Comparison of ENCODE assay signal across 8 mouse cellular contexts in genomic region chr6:91728939-91729619, GRCm38 (mm10). TPM values are rescaled to one million over a fixed set of nuclear protein-coding genes. Genes with fewer than 3 reads are reported as not detected.
DNase-seq lines count a peak whose midpoint lies in the region; ATAC-seq and TF ChIP-seq lines count a peak whose summit lies in the region.

No protein-coding gene starts in this region.

- no peak overlapping the region for H3K4me3 ChIP-seq in kidney, postnatal 0 days (replicated peaks; ENCODE audit: low read depth, low read length)
- no peak overlapping the region for H3K4me3 ChIP-seq in forebrain, embryonic 11.5 days (ENCODE audit: low read depth, low read length)
- no peak overlapping the region for H3K4me3 ChIP-seq in intestine, embryonic 14.5 days (ENCODE audit: low read depth, low read length)
- no peak overlapping the region for H3K4me3 ChIP-seq in neural tube, embryonic 12.5 days

- peak overlapping the region; percentile 54 for H3K27ac ChIP-seq in kidney, postnatal 0 days
- no peak overlapping the region for H3K27ac ChIP-seq in forebrain, embryonic 11.5 days (ENCODE audit: low read depth, low read length)
- peak overlapping the region; percentile 82 for H3K27ac ChIP-seq in intestine, embryonic 14.5 days (ENCODE audit: low read depth)
- peak overlapping the region; percentile 47; the same call in 1 of the 2 replicates for H3K27ac ChIP-seq in neural tube, embryonic 12.5 days

- H3K9me3 ChIP-seq in kidney, postnatal 0 days (replicated peaks; ENCODE audit: low read length), result no peaks in the 10 kb centered on the region
- no peaks in the 10 kb centered on the region for H3K9me3 ChIP-seq in forebrain, embryonic 11.5 days (ENCODE audit: control insufficient read depth, low read length)
- H3K9me3 ChIP-seq in intestine, embryonic 14.5 days (ENCODE audit: control insufficient read depth, low read length), result no peaks in the 10 kb centered on the region
- no peaks in the 10 kb centered on the region for H3K9me3 ChIP-seq in neural tube, embryonic 12.5 days

- H3K4me2 ChIP-seq in kidney, postnatal 0 days (ENCODE audit: low read length), result no peak overlapping the region
- H3K4me2 ChIP-seq in forebrain, embryonic 11.5 days (ENCODE audit: low read depth, low read length, severe bottlenecking), result no peak overlapping the region
- no peak overlapping the region for H3K4me2 ChIP-seq in intestine, embryonic 14.5 days (ENCODE audit: low read length)
- H3K4me2 ChIP-seq in neural tube, embryonic 12.5 days (replicated peaks), result peak overlapping the region; percentile 14; the same call in 1 of the 2 replicates

- peaks cover 54% of the 10 kb centered on the region for H3K36me3 ChIP-seq in kidney, postnatal 0 days (ENCODE audit: insufficient read depth, low read length)
- H3K36me3 ChIP-seq in forebrain, embryonic 11.5 days (ENCODE audit: control insufficient read depth, insufficient read depth, low read length), result no peaks in the 10 kb centered on the region; the same call in 1 of the 2 replicates
- H3K36me3 ChIP-seq in intestine, embryonic 14.5 days (ENCODE audit: control insufficient read depth, insufficient read depth, low read length), result peaks cover 69% of the 10 kb centered on the region
- H3K36me3 ChIP-seq in neural tube, embryonic 12.5 days, result peaks cover 53% of the 10 kb centered on the region

- no peak for DNase-seq in kidney, postnatal 0 days (ENCODE audit: low spot score)
- DNase-seq in kidney, adult 9 months, result no peak
- no peak for DNase-seq in forebrain, embryonic 11.5 days (ENCODE audit: low spot score)
- DNase-seq in intestine, embryonic 14.5 days (ENCODE audit: low spot score), result no peak
- DNase-seq in ovary, postnatal 36 days (ENCODE audit: low spot score), result no peak
- no peak for DNase-seq in right cerebral cortex, postnatal 36 days (ENCODE audit: low spot score in 2 of 2)

- 0 out of 2 replicates have a peak overlapping the region, but pooled peaks have one; percentile 1 for H3K9ac ChIP-seq in kidney, postnatal 0 days (ENCODE audit: low read depth, low read length)
- 0 out of 2 replicates have a peak overlapping the region, but pooled peaks have one; percentile 17 for H3K9ac ChIP-seq in forebrain, embryonic 11.5 days (ENCODE audit: low read length)
- H3K9ac ChIP-seq in intestine, embryonic 14.5 days (ENCODE audit: low read length), result no peak overlapping the region
- H3K9ac ChIP-seq in neural tube, embryonic 12.5 days, result 0 out of 2 replicates have a peak overlapping the region, but pooled peaks have one; percentile 10

- 38% methylated on average over 6 of the region's 6 CpGs for WGBS in kidney, postnatal 0 days
- WGBS in forebrain, embryonic 11.5 days, result 43% methylated on average over 6 of the region's 6 CpGs
- WGBS in intestine, embryonic 14.5 days, result 41% methylated on average over 6 of the region's 6 CpGs
- 48% methylated on average over 6 of the region's 6 CpGs for WGBS in neural tube, embryonic 12.5 days

- no peaks in the 10 kb centered on the region for H3K27me3 ChIP-seq in kidney, postnatal 0 days (ENCODE audit: insufficient read depth, low read length)
- no peaks in the 10 kb centered on the region for H3K27me3 ChIP-seq in forebrain, embryonic 11.5 days (ENCODE audit: control insufficient read depth, insufficient read depth, low read length)
- no peaks in the 10 kb centered on the region for H3K27me3 ChIP-seq in intestine, embryonic 14.5 days (replicated peaks; ENCODE audit: control insufficient read depth, insufficient read depth, low read length)
- no peaks in the 10 kb centered on the region for H3K27me3 ChIP-seq in neural tube, embryonic 12.5 days (replicated peaks)

- ATAC-seq in kidney, postnatal 0 days (replicated peaks; ENCODE audit: low FRiP score, low read depth), result peak; percentile 45; the same call in 1 of the 2 replicates
- peak; percentile 60; the same call in 1 of the 2 replicates for ATAC-seq in forebrain, embryonic 11.5 days (replicated peaks; ENCODE audit: low FRiP score)
- peak; percentile 34 for ATAC-seq in intestine, embryonic 14.5 days (replicated peaks; ENCODE audit: low FRiP score, low TSS enrichment, low read depth)
- ATAC-seq in neural tube, embryonic 12.5 days (ENCODE audit: low FRiP score, low read depth), result peak; percentile 54
- ATAC-seq in megakaryocyte-erythroid progenitor cell, adult 5-6 weeks (replicated peaks; ENCODE audit: low FRiP score, low TSS enrichment, poor library complexity, severe bottlenecking), result no peak

- TF ChIP-seq CTCF in kidney, postnatal 0 days (IDR thresholded peaks at IDR 0.05; ENCODE audit: low read depth), result no peak

- H3K4me1 ChIP-seq in kidney, postnatal 0 days (replicated peaks; ENCODE audit: insufficient read depth, low read length), result 0 out of 2 replicates have a peak, but pooled peaks cover 7% of the 10 kb centered on the region
- peaks cover 21% of the 10 kb centered on the region; the same call in 1 of the 2 replicates for H3K4me1 ChIP-seq in forebrain, embryonic 11.5 days (replicated peaks; ENCODE audit: control insufficient read depth, insufficient read depth, low read length)
- H3K4me1 ChIP-seq in intestine, embryonic 14.5 days (replicated peaks; ENCODE audit: control insufficient read depth, insufficient read depth, low read length), result peaks cover 23% of the 10 kb centered on the region
- peaks cover 34% of the 10 kb centered on the region for H3K4me1 ChIP-seq in neural tube, embryonic 12.5 days

RNA-seq across cellular contexts. Expression of gene Slc6a6, which starts 45.2 kb away (rescaled TPM):
- 106 and 121 TPM in 2 replicates for polyA plus RNA-seq in kidney, postnatal 0 days (2015; fragmentation: Nextera tagmentation; extraction: Ambion mirVana)
- 44.2 and 49.3 TPM in 2 replicates for polyA plus RNA-seq in forebrain, embryonic 11.5 days (2014; fragmentation: Nextera tagmentation; extraction: Ambion mirVana)
- 69.0 and 74.0 TPM in 2 replicates for polyA plus RNA-seq in intestine, embryonic 14.5 days (2014; fragmentation: Nextera tagmentation; extraction: Ambion mirVana)
- 60.8 and 72.4 TPM in 2 replicates for polyA plus RNA-seq in neural tube, embryonic 12.5 days (2016; fragmentation: Nextera tagmentation; extraction: Ambion mirVana)
- total RNA-seq in megakaryocyte-erythroid progenitor cell, adult 5-6 weeks (2014; fragmentation: Nextera tagmentation), result 34.0 and 48.8 TPM in 2 replicates
- 19.8 and 21.3 TPM in 2 replicates for total RNA-seq in megakaryocyte-erythroid progenitor cell, adult 5-6 weeks (2017)
